Mouse (Mus musculus): ENCODE results near the gene Lrrc58.

The Lrrc58 gene

DNA sequence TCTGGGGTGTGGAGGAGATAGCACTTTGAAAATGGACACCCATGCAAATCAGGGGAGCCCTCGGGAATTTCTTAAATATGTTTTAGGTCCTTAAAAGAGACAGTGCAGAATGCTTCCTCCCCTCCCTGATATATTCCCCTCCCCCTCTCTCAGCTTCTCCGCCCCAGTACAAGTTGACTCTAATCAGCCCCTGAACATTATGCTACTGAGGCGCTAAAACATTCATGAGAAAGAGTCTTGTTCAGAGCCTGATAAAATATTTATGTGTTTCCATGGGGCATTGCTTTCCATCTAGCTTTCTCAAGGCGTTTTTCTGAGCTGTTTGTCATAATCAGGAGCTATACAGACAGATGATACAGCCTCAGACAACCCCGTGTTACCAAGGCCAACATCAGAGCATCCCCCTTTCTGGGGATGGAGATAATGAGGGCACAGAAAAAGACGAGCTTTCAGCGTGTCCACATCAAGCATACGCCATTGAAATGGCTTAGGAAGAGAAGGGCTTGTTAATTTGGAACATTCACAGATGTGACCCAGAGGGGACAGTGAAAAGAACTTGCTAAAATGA, 52.7 kb downstream of the Lrrc58 start:
- no peak for DNase-seq (ENCODE audit: low read depth, low spot score)

DNA sequence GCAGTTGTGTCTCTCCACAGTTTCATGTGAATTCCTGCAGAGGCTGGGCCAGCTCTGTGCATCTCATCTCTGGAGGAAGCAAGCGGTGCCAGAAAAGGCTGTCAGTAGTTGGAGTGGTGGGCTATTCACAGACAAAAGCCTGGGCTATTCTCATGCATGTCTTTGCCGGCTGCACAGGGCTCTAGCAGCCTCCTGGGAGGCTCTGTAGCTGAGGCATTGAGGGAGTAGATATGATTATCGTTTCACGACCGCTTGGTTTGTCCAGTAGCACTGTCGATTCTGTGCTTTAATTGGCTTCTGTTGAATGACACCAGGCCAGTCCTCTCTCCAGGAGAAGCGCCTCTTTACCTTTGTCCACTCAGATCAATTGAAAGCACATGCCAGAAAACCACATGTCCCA, 57.9 kb downstream of the Lrrc58 start:
- DNase-seq (ENCODE audit: low read depth, low spot score) = no peak

DNA sequence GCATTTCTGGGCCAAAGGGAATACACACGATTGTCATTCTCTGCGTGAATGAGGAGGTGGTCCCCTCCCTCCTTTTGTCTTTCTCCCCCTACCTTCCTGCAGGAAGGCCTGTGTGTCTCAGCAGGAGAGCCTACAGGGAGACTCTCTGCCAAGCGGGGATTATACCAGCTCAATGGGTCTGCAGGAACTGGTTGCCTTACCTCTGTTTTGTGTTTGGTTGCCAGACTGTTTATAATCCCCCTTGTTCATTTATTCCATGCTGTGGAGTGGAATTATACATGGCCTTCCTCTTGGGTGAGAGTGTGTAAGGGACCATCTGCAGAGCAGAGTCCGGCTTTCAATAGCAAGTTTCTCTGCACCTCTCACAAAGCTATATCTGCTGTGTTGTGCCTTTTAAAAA, 58.9 kb downstream of the Lrrc58 start:
- DNase-seq (ENCODE audit: low read depth, low spot score) = no peak

DNA sequence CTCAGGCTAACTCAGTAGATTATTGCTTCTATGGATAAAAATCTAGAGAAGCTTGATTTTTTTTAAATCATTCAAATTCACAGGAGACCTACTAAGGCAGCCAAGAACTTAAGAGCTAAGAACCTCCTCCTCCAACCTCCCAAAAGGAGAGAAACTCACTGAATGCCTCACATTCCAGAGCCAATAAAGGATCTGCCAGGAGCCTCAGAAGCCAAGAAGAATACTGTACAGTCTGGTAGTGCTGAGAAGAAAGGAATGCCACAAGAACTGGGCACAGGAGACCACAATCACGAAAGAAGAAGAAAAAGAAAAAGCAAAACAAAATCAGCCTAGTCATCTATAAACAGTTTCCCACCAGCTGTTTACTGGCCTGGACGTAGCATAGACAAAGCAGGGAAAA, 60.8 kb downstream of the Lrrc58 start:
- DNase-seq (ENCODE audit: low read depth, low spot score) = no peak

DNA sequence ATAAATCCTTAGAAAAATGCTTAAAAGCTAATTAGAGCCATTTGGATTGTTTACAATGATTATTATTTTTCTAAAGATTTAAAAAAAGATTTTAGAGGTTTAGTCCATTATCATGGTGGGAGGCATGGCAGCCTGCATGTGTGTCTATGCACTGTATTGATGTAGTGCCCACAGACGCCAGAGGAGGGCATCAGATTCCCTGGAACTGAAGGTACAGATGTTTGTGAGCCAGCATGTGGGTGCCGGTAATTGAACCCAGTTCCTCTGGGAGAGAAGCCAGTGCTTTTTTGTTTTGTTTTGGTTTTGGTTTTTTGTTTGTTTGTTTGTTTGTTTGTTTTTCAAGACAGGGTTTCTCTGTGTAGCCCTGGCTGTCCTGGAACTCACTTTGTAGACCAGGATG, 61.4 kb downstream of the Lrrc58 start:
- DNase-seq (ENCODE audit: low read depth, low spot score) = no peak

DNA sequence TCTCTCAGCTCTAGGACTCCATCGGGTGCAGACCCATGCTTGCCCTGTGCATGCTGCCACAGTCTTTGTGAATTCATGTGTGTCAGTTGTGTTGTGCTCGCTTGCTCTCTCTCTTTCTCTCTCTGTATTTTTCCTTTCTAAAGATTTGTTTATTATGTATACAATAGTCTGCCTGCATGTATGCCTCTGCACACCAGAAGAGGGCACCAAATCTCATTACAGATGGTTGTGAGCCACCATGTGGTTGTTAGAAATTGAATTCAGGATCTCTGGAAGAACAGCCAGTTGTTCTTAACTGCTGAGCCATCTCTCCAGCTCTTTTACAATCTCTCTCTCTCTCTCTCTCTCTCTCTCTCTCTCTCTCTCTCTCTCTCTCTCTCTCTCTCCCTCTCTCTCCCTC, 66.7 kb downstream of the Lrrc58 start:
- DNase-seq (ENCODE audit: low read depth, low spot score) = no peak

DNA sequence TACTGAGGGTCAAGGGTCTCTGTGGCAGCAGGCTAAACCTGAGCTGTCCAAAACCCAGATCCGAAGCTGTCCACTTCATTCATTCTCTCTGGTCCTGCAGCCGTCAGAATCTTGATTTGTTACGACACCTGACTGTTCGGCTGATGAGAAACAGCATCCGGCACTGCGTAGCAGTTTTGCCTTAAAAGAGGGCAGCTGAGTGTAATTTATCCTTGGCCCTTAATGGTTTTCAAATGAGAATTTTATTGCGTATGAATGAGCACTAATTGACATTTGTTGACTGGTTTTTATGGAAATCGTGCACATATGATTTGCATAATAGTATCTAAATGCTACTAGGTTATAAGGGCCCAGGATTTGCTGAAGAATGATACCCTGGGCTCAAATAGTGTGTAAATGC, 69.1 kb downstream of the Lrrc58 start:
- DNase-seq (ENCODE audit: low read depth, low spot score) = no peak

All from forelimb bud, embryonic 11.5 days (tissue).